Mouse (Mus musculus): ENCODE measurements at regions not wholly inside any gene's neighbourhood (a gene's known extent, or its start where the extent isn't known, plus 50 kb on each side); places are given as distances from the start of the nearest gene placed in this dataset.
A peak's percentile ranks its signal among the peaks of the same experiment; 100 is the strongest.

DNA sequence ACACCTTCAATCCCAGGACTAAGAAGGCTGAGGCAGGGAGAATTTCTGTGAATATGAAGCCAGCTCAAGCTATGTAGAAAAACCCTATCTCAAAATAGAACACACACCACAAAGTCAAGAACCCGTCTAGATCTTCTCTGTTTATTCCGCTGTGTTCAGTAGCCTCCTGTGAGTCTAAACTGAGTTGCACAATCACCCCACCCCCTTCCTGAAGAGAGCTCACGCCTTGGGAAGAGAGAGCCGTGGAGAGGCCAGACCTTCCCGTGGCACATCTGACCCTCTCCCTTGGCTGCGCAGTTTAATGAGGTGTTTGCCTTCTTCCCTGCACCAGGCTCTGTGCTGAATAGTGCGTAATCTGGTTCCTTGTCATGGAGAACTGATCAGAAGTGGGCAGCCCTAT, 80.7 kb upstream of the Atp1a1 start:
- Histone ChIP-seq H3K36me3 (ENCODE audit: control insufficient read depth, insufficient read depth, low read length) (no peaks in the 10 kb centered on the region), H3K4me1 (ENCODE audit: control insufficient read depth, insufficient read depth, low read length) (peaks cover 14% of the 10 kb centered on the region; the same call in 1 of the 2 replicates), H3K4me2 (replicated peaks; ENCODE audit: low read depth, low read length, severe bottlenecking) (no peak overlapping the region), H3K4me3 (replicated peaks; ENCODE audit: low read length) (no peak overlapping the region), H3K27ac (replicated peaks; ENCODE audit: low read depth, low read length) (no peak overlapping the region), H3K9ac (ENCODE audit: low read depth, low read length, severe bottlenecking) (no peak overlapping the region), H3K9me3 (ENCODE audit: control insufficient read depth, low read length) (no peaks in the 10 kb centered on the region), H3K27me3 (ENCODE audit: control insufficient read depth, insufficient read depth, low read length) (no peaks in the 10 kb centered on the region)
- 39% methylated on average over 7 of the region's 7 CpGs for WGBS
- ATAC-seq (ENCODE audit: low FRiP score, low read depth) (no peak), DNase-seq (ENCODE audit: low spot score) (no peak)
- TF ChIP-seq POLR2A (IDR thresholded peaks at IDR 0.05; ENCODE audit: borderline replicate concordance, extremely low read depth, insufficient read depth, insufficient read length) = no peak

DNA sequence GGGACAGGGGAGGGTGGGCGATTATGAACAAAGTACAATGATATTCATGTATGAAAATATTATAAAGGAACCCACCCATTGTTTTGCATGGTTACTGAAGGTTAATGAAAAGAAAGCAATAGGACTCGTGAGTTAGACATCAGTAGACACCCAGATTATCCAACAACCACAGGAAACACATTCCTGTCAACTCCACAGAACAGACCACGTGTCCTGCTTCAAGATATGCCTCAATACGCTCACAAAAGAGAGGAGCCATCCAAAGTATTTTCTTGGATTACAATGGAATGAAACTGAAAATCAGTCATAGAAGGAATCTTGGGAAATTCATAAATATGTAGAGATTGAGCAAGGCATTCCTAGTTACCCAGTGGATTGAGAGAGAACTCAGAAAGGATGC, 68.5 kb upstream of the Atp1a1 start:
- TF ChIP-seq POLR2A (IDR thresholded peaks at IDR 0.05; ENCODE audit: borderline replicate concordance, extremely low read depth, insufficient read depth, insufficient read length) = no peak
- no peak for DNase-seq (ENCODE audit: low spot score)
- H3K4me3 ChIP-seq (replicated peaks; ENCODE audit: low read length) = no peak overlapping the region

DNA sequence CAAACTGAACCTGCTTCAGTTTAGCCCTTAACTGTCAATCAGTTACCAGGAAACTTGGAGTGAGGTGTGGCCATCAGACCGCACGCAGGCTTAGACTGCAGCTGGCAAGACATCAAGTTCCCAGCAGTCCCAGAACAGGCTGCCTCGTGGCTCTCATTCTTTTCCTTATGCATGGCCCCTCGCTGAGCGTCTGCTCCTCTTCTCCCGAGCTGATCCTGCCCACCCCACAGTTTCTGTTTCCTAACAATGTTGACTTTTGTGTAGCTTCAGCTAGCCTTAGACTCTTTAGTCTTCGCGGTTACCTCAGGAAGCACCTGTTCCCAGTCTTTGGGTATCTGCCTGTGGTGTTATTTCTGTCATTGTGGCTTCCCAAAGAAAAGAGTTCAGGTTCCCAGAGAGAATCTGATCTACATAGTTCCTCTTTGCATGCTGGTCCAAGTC, 66.1 kb upstream of the Atp1a1 start:
- Histone ChIP-seq H3K4me2 (replicated peaks; ENCODE audit: low read depth, low read length, severe bottlenecking) (no peak overlapping the region), H3K9ac (ENCODE audit: low read depth, low read length, severe bottlenecking) (no peak overlapping the region), H3K4me1 (ENCODE audit: control insufficient read depth, insufficient read depth, low read length) (peaks cover 14% of the 10 kb centered on the region), H3K36me3 (ENCODE audit: control insufficient read depth, insufficient read depth, low read length) (no peaks in the 10 kb centered on the region), H3K27ac (replicated peaks; ENCODE audit: low read depth, low read length) (no peak overlapping the region), H3K4me3 (replicated peaks; ENCODE audit: low read length) (no peak overlapping the region), H3K9me3 (ENCODE audit: control insufficient read depth, low read length) (no peaks in the 10 kb centered on the region), H3K27me3 (ENCODE audit: control insufficient read depth, insufficient read depth, low read length) (no peaks in the 10 kb centered on the region)
- 49% methylated on average over 8 of the region's 8 CpGs for WGBS
- no peak for TF ChIP-seq POLR2A (IDR thresholded peaks at IDR 0.05; ENCODE audit: borderline replicate concordance, extremely low read depth, insufficient read depth, insufficient read length)
- DNase-seq (ENCODE audit: low spot score) (peak; percentile 38), ATAC-seq (ENCODE audit: low FRiP score, low read depth) (no peak)

More for the DNA sequence above, 68.5 kb upstream of the Atp1a1 start:
- no peak overlapping the region for H3K27ac ChIP-seq (replicated peaks; ENCODE audit: low read depth, low read length)
- ATAC-seq (ENCODE audit: low FRiP score, low read depth) = no peak
- WGBS = 93% methylated on average over 4 of the region's 4 CpGs
- no peaks in the 10 kb centered on the region for H3K27me3 ChIP-seq (ENCODE audit: control insufficient read depth, insufficient read depth, low read length)
- no peak overlapping the region for H3K9ac ChIP-seq (ENCODE audit: low read depth, low read length, severe bottlenecking)
- H3K9me3 ChIP-seq (ENCODE audit: control insufficient read depth, low read length) = no peaks in the 10 kb centered on the region
- no peak overlapping the region for H3K4me2 ChIP-seq (replicated peaks; ENCODE audit: low read depth, low read length, severe bottlenecking)
- H3K36me3 ChIP-seq (ENCODE audit: control insufficient read depth, insufficient read depth, low read length) = no peaks in the 10 kb centered on the region
- H3K4me1 ChIP-seq (ENCODE audit: control insufficient read depth, insufficient read depth, low read length) = peaks cover 6% of the 10 kb centered on the region

GRCm38 (mm10) chr3:101669743-101670142, 65.3 kb upstream of the Atp1a1 start:
- Histone ChIP-seq H3K27ac (replicated peaks; ENCODE audit: low read depth, low read length) (no peak overlapping the region), H3K9me3 (ENCODE audit: control insufficient read depth, low read length) (no peaks in the 10 kb centered on the region), H3K4me2 (replicated peaks; ENCODE audit: low read depth, low read length, severe bottlenecking) (no peak overlapping the region), H3K27me3 (ENCODE audit: control insufficient read depth, insufficient read depth, low read length) (no peaks in the 10 kb centered on the region), H3K4me1 (ENCODE audit: control insufficient read depth, insufficient read depth, low read length) (peaks cover 14% of the 10 kb centered on the region), H3K36me3 (ENCODE audit: control insufficient read depth, insufficient read depth, low read length) (no peaks in the 10 kb centered on the region), H3K4me3 (replicated peaks; ENCODE audit: low read length) (no peak overlapping the region), H3K9ac (ENCODE audit: low read depth, low read length, severe bottlenecking) (no peak overlapping the region)
- no peak for DNase-seq (ENCODE audit: low spot score)
- no peak for TF ChIP-seq POLR2A (IDR thresholded peaks at IDR 0.05; ENCODE audit: borderline replicate concordance, extremely low read depth, insufficient read depth, insufficient read length)
- no peak for ATAC-seq (ENCODE audit: low FRiP score, low read depth)
- 96% methylated on average over 3 of the region's 3 CpGs for WGBS

GRCm38 (mm10) chr3:101667767-101668387, 63.4 kb upstream of the Atp1a1 start:
- WGBS = 66% methylated on average over 10 of the region's 10 CpGs
- H3K4me2 ChIP-seq (replicated peaks; ENCODE audit: low read depth, low read length, severe bottlenecking) = no peak overlapping the region
- no peak overlapping the region for H3K27ac ChIP-seq (replicated peaks; ENCODE audit: low read depth, low read length)
- H3K9ac ChIP-seq (ENCODE audit: low read depth, low read length, severe bottlenecking) = no peak overlapping the region
- H3K27me3 ChIP-seq (ENCODE audit: control insufficient read depth, insufficient read depth, low read length) = no peaks in the 10 kb centered on the region
- DNase-seq (ENCODE audit: low spot score) (no peak), ATAC-seq (ENCODE audit: low FRiP score, low read depth) (no peak)
- H3K9me3 ChIP-seq (ENCODE audit: control insufficient read depth, low read length) = no peaks in the 10 kb centered on the region
- no peak overlapping the region for H3K4me3 ChIP-seq (replicated peaks; ENCODE audit: low read length)
- TF ChIP-seq POLR2A (IDR thresholded peaks at IDR 0.05; ENCODE audit: borderline replicate concordance, extremely low read depth, insufficient read depth, insufficient read length) = no peak
- peaks cover 14% of the 10 kb centered on the region for H3K4me1 ChIP-seq (ENCODE audit: control insufficient read depth, insufficient read depth, low read length)
- H3K36me3 ChIP-seq (ENCODE audit: control insufficient read depth, insufficient read depth, low read length) = no peaks in the 10 kb centered on the region

Measured in limb, embryonic 14.5 days (tissue).